Mouse (Mus musculus) kidney, embryonic 15.5 days (tissue): Measurements from ENCODE around the gene Aqp6. TPM values are rescaled to one million over a fixed set of nuclear protein-coding genes. Genes with fewer than 3 reads are reported as not detected.

Experiments
- ATAC-seq: fragments of 200-750 bp; cut with Nextera tagmentation; replicated peaks from 2 replicates; pipeline ENCODE4 v1.8.0; 2017; ENCODE audit warnings: moderate TSS enrichment; ENCODE audit not compliant: low FRiP score
- H3K27ac ChIP-seq: fragments of 300-500 bp; sonication (generic); 2 replicates; pipeline ENCODE4 v1.5.1; 2015; ENCODE audit warnings: mild to moderate bottlenecking, inconsistent platforms
- H3K27me3 ChIP-seq: fragments of 300-500 bp; sonication (generic); 2 replicates; pipeline ENCODE4 v1.6.1; 2015; ENCODE audit warnings: inconsistent platforms
- H3K36me3 ChIP-seq: fragments of 300-500 bp; sonication (generic); 2 replicates; pipeline ENCODE4 v1.6.1; 2015; ENCODE audit warnings: inconsistent platforms
- H3K4me1 ChIP-seq: fragments of 300-500 bp; sonication (generic); 2 replicates; pipeline ENCODE4 v1.6.1; 2015; ENCODE audit warnings: inconsistent platforms
- H3K4me2 ChIP-seq: fragments of 300-500 bp; sonication (generic); 2 replicates; pipeline ENCODE4 v1.6.1; 2015; ENCODE audit warnings: moderate library complexity, mild to moderate bottlenecking, inconsistent platforms
- H3K4me3 ChIP-seq: fragments of 300-500 bp; sonication (generic); replicated peaks from 2 replicates; pipeline ENCODE4 v1.5.1; 2015; ENCODE audit warnings: mild to moderate bottlenecking, inconsistent platforms
- H3K9ac ChIP-seq: fragments of 300-500 bp; sonication (generic); 2 replicates; pipeline ENCODE4 v1.6.1; 2015; ENCODE audit warnings: mild to moderate bottlenecking, inconsistent platforms
- H3K9me3 ChIP-seq: fragments of 300-500 bp; sonication (generic); replicated peaks from 2 replicates; pipeline ENCODE4 v1.6.1; 2016; ENCODE audit warnings: inconsistent platforms
- WGBS: fragments of 180-500 bp; shearing (Covaris S2); methylation state at CpG from one replicate; pipeline ENCODE4 v1.1.7; 2015; ENCODE audit warnings: mixed read lengths; 5-methylcytosine and 5-hydroxymethylcytosine counted together
- polyA plus RNA-seq: library from polyadenylated mRNA; unstranded; fragments of >200 nt; fragmentation: Nextera tagmentation; extraction: Ambion mirVana; gene quantifications from 2 replicates; pipeline ENCODE4 v1.2.1, GENCODE M21; 2015

Gene Aqp6
- polyA plus RNA-seq, 1 experiment from 2014 or later, result not detected

GRCm38 (mm10) chr15:99601823-99602120 lies 572 bp downstream of the Aqp6 start:
- 40% methylated on average over 5 of the region's 5 CpGs for WGBS
- H3K4me2 ChIP-seq, result no peak overlapping the region
- H3K4me1 ChIP-seq, result peaks cover 51% of the 10 kb centered on the region
- no peak overlapping the region for H3K27ac ChIP-seq
- peaks cover 50% of the 10 kb centered on the region for H3K27me3 ChIP-seq
- H3K36me3 ChIP-seq, result no peaks in the 10 kb centered on the region
- no peak overlapping the region for H3K9ac ChIP-seq
- H3K9me3 ChIP-seq, result no peaks in the 10 kb centered on the region
- H3K4me3 ChIP-seq, result no peak overlapping the region
- no peak for ATAC-seq

GRCm38 (mm10) chr15:99602206-99602820 lies 1.1 kb downstream of the Aqp6 start:
- Histone ChIP-seq H3K36me3 (no peaks in the 10 kb centered on the region), H3K27ac (no peak overlapping the region), H3K4me3 (no peak overlapping the region), H3K4me1 (peaks cover 56% of the 10 kb centered on the region), H3K4me2 (no peak overlapping the region), H3K27me3 (peaks cover 47% of the 10 kb centered on the region), H3K9me3 (no peaks in the 10 kb centered on the region), H3K9ac (no peak overlapping the region)
- no peak for ATAC-seq
- 58% methylated on average over 17 of the region's 17 CpGs for whole genome bisulfite sequencing

- Histone ChIP-seq H3K27ac (no peak overlapping the region), H3K9me3 (no peaks in the 10 kb centered on the region)
- 79% methylated on average over 7 of the region's 7 CpGs for WGBS
Measured at GRCm38 (mm10) chr15:99603216-99603615, 2.0 kb downstream of the Aqp6 start.

GRCm38 (mm10) chr15:99605595-99605994 lies 4.4 kb downstream of the Aqp6 start:
- ATAC-seq, result no peak
- 81% methylated on average over 3 of the region's 3 CpGs for WGBS

More at GRCm38 (mm10) chr15:99603216-99603615, 2.0 kb downstream of the Aqp6 start:
- Histone ChIP-seq H3K4me3 (no peak overlapping the region), H3K9ac (no peak overlapping the region), H3K27me3 (peaks cover 39% of the 10 kb centered on the region), H3K36me3 (no peaks in the 10 kb centered on the region), H3K4me2 (no peak overlapping the region), H3K4me1 (peaks cover 65% of the 10 kb centered on the region)
- ATAC-seq, result no peak

GRCm38 (mm10) chr15:99606515-99606914 lies 5.3 kb downstream of the Aqp6 start:
- Histone ChIP-seq H3K9me3 (no peaks in the 10 kb centered on the region), H3K36me3 (no peaks in the 10 kb centered on the region), H3K4me2 (no peak overlapping the region), H3K9ac (no peak overlapping the region), H3K27ac (no peak overlapping the region), H3K27me3 (peaks cover 16% of the 10 kb centered on the region; the same call in 1 of the 2 replicates), H3K4me3 (no peak overlapping the region), H3K4me1 (peaks cover 48% of the 10 kb centered on the region)
- 26% methylated on average over 5 of the region's 5 CpGs for WGBS
- no peak for ATAC-seq

More at GRCm38 (mm10) chr15:99605595-99605994, 4.4 kb downstream of the Aqp6 start:
- H3K27me3 ChIP-seq, result peaks cover 25% of the 10 kb centered on the region
- no peaks in the 10 kb centered on the region for H3K36me3 ChIP-seq
- no peak overlapping the region for H3K4me2 ChIP-seq
- H3K9me3 ChIP-seq, result no peaks in the 10 kb centered on the region
- H3K9ac ChIP-seq, result no peak overlapping the region
- H3K4me1 ChIP-seq, result peaks cover 51% of the 10 kb centered on the region
- H3K27ac ChIP-seq, result no peak overlapping the region
- no peak overlapping the region for H3K4me3 ChIP-seq

GRCm38 (mm10) chr15:99607388-99608113 lies 6.4 kb downstream of the Aqp6 start:
- H3K4me1 ChIP-seq, result peaks cover 40% of the 10 kb centered on the region
- peaks cover 11% of the 10 kb centered on the region; the same call in 1 of the 2 replicates for H3K27me3 ChIP-seq
- no peak overlapping the region for H3K4me3 ChIP-seq
- no peak overlapping the region for H3K4me2 ChIP-seq
- 0 out of 2 replicates have a peak overlapping the region, but pooled peaks have one; percentile 10 for H3K9ac ChIP-seq
- H3K27ac ChIP-seq, result no peak overlapping the region
- no peaks in the 10 kb centered on the region for H3K9me3 ChIP-seq
- ATAC-seq, result no peak
- WGBS, result 13% methylated on average over 10 of the region's 10 CpGs
- H3K36me3 ChIP-seq, result no peaks in the 10 kb centered on the region

- Histone ChIP-seq H3K4me3 (no peak overlapping the region), H3K27me3 (peaks cover 4% of the 10 kb centered on the region; the same call in 1 of the 2 replicates), H3K9ac (no peak overlapping the region), H3K36me3 (no peaks in the 10 kb centered on the region), H3K9me3 (no peaks in the 10 kb centered on the region), H3K4me1 (peaks cover 31% of the 10 kb centered on the region), H3K27ac (no peak overlapping the region), H3K4me2 (no peak overlapping the region)
- ATAC-seq, result no peak
- WGBS, result 76% methylated on average over 13 of the region's 13 CpGs
Measured at GRCm38 (mm10) chr15:99608382-99609125, 7.4 kb downstream of the Aqp6 start.

GRCm38 (mm10) chr15:99611563-99611962 lies 10.4 kb downstream of the Aqp6 start:
- Histone ChIP-seq H3K36me3 (no peaks in the 10 kb centered on the region), H3K27me3 (peaks cover 13% of the 10 kb centered on the region; the same call in 1 of the 2 replicates), H3K9me3 (no peaks in the 10 kb centered on the region), H3K4me1 (peaks cover 39% of the 10 kb centered on the region), H3K4me2 (no peak overlapping the region), H3K27ac (no peak overlapping the region), H3K4me3 (no peak overlapping the region), H3K9ac (no peak overlapping the region)
- WGBS, result 62% methylated on average over 7 of the region's 7 CpGs
- ATAC-seq, result no peak

GRCm38 (mm10) chr15:99614273-99614672 lies 13.1 kb downstream of the Aqp6 start:
- Histone ChIP-seq H3K27me3 (peaks cover 13% of the 10 kb centered on the region; the same call in 1 of the 2 replicates), H3K36me3 (no peaks in the 10 kb centered on the region), H3K4me3 (no peak overlapping the region), H3K4me2 (no peak overlapping the region), H3K27ac (no peak overlapping the region), H3K4me1 (peaks cover 21% of the 10 kb centered on the region), H3K9me3 (no peaks in the 10 kb centered on the region), H3K9ac (no peak overlapping the region)
- WGBS, result 77% methylated on average over 13 of the region's 13 CpGs
- ATAC-seq, result no peak

GRCm38 (mm10) chr15:99614753-99615152 lies 13.6 kb downstream of the Aqp6 start:
- peaks cover 13% of the 10 kb centered on the region; the same call in 1 of the 2 replicates for H3K27me3 ChIP-seq
- no peak for ATAC-seq
- H3K9me3 ChIP-seq, result no peaks in the 10 kb centered on the region
- no peak overlapping the region for H3K4me3 ChIP-seq
- peak overlapping the region; percentile 13; the same call in 1 of the 2 replicates for H3K27ac ChIP-seq
- WGBS, result 8% methylated on average over 12 of the region's 12 CpGs
- no peak overlapping the region for H3K9ac ChIP-seq
- H3K4me1 ChIP-seq, result peaks cover 21% of the 10 kb centered on the region
- H3K36me3 ChIP-seq, result peaks cover 3% of the 10 kb centered on the region; the same call in 1 of the 2 replicates
- H3K4me2 ChIP-seq, result peak overlapping the region; percentile 32

GRCm38 (mm10) chr15:99615246-99615645 lies 14.0 kb downstream of the Aqp6 start:
- Histone ChIP-seq H3K4me1 (peaks cover 21% of the 10 kb centered on the region), H3K9me3 (no peaks in the 10 kb centered on the region), H3K27me3 (peaks cover 11% of the 10 kb centered on the region; the same call in 1 of the 2 replicates), H3K4me2 (peak overlapping the region; percentile 32), H3K27ac (peak overlapping the region; percentile 13; the same call in 1 of the 2 replicates), H3K36me3 (peaks cover 8% of the 10 kb centered on the region), H3K9ac (no peak overlapping the region), H3K4me3 (no peak overlapping the region)
- WGBS, result 39% methylated on average over 9 of the region's 9 CpGs
- no peak for ATAC-seq

GRCm38 (mm10) chr15:99618595-99618994 lies 17.4 kb downstream of the Aqp6 start:
- Histone ChIP-seq H3K9me3 (no peaks in the 10 kb centered on the region), H3K4me3 (no peak overlapping the region), H3K9ac (no peak overlapping the region), H3K4me2 (no peak overlapping the region), H3K27ac (no peak overlapping the region), H3K36me3 (peaks cover 38% of the 10 kb centered on the region), H3K4me1 (peaks cover 15% of the 10 kb centered on the region), H3K27me3 (peaks cover 8% of the 10 kb centered on the region; the same call in 1 of the 2 replicates)
- ATAC-seq, result no peak
- 89% methylated on average over 3 of the region's 3 CpGs for WGBS
